Mouse (Mus musculus): ENCODE measurements around the gene Glb1.

Gene Glb1

DNA sequence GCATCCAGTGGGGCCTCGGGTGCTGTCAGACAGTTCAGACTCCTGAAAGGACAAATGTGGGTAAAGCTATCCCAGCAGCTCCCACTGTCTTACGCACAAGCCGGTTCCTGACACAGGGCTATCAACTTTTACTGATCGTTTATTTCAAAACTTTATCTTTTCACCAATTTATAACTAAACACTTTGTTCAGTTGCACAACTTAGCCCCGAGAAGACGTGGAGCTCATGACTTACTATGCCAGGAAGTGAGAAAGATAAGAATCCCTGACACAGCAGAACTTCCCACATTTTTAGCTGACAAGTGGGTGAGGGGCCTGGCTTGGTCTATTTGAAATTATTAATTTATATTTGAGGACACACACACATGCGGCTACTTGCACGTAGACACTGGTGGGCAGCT is 6.2 kb upstream of the Glb1 start:
- DNase-seq (ENCODE audit: extremely low spot score, low read depth, low spot score) = no peak

DNA sequence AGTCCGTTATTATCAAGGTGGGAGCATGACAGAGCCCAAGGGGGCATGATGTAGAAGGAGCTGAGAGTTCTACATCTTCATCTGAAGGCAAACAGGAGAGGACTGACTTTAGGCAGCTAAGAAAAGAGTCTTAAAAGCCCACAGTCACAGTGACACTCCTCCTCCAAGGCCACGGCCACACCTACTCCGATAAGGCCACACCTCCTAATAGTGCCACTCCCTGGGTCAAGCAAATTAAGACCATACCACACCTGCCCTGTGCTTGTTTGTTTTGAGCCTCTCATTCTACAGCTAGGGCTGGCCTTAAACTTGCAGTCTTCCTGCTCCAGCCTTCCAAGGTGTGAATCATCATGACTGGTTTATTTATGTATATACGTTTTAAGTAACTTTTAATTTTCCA is 5.6 kb upstream of the Glb1 start:
- DNase-seq (ENCODE audit: extremely low spot score, low read depth, low spot score) = no peak

DNA sequence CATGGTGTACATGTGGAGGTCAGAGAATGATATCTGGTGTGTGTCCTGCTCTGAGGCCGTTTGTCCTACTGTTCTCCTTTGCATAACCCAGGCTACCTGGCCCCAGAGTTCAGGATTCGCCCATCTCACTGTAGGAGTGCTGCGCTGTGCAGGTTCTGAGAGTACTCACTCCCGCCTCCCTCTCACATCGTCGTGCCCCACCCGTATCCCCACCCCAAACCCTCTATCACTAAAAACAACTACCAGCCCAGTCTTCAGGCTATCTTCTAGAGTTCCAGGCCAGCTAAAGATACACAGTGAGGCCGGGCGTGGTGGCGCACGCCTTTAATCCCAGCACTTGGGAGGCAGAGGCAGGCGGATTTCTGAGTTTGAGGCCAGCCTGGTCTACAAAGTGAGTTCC is 1.2 kb upstream of the Glb1 start:
- DNase-seq (ENCODE audit: extremely low spot score, low read depth, low spot score) = no peak

DNA sequence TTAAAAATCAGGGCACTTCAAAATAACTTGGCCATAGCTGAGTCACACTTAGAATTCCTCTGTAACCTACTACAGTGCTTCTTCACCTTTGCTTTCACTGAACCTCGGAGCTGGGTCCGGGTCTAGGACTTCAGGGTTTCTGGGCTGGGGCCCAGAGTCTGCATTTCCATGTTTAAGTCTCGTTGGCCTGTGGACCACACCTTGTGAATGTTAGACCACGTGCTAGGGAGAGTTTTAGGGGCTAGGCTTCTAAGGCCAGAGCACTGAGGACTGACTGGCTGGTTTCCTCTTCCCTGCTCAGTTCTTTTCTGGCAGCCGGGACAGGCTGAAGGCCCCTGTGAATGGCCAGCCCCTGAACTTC is 308 bp upstream of the Glb1 start:
- no peak for DNase-seq (ENCODE audit: extremely low spot score, low read depth, low spot score)

DNA sequence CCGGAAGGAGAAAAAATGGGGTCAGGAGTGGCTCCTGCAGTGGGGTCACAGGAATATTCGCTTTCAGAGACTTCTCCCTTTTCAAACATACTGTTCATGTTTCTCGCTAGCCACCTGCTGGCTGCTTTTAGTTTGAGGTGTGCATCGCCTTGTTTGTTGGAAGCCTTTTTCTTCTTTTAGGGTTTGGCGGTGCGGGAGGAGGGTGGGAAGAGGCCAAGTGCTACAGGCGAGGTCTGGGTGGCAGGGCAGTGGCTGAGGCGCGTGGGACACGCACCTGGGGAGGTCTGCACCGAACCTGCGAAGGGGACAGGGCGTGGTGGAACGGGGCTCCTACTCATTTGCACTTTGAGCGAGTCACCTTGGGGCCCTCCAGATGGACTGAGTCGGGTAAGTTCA is 807 bp downstream of the Glb1 start:
- peak; percentile 46 for DNase-seq (ENCODE audit: extremely low spot score, low read depth, low spot score)

DNA sequence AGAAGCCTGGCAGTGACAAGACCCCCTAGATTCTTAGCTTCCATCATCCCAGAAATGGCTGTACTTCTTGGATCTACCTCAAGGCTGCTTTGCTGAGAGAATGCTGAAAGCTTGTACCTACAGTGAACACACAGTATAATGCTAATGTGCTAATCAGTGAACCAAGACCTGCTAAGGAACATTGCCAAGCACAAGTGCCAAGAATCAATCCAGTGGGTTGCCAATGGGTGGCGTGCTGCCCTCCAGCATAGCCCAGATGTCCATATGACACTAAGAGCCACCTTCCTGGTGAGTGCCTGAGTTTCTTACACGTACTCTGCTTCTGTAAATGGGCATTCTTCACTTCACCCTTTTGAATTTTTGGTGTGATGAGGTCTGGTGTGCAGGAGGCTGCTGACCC is 6.8 kb downstream of the Glb1 start:
- no peak for DNase-seq (ENCODE audit: extremely low spot score, low read depth, low spot score)

DNA sequence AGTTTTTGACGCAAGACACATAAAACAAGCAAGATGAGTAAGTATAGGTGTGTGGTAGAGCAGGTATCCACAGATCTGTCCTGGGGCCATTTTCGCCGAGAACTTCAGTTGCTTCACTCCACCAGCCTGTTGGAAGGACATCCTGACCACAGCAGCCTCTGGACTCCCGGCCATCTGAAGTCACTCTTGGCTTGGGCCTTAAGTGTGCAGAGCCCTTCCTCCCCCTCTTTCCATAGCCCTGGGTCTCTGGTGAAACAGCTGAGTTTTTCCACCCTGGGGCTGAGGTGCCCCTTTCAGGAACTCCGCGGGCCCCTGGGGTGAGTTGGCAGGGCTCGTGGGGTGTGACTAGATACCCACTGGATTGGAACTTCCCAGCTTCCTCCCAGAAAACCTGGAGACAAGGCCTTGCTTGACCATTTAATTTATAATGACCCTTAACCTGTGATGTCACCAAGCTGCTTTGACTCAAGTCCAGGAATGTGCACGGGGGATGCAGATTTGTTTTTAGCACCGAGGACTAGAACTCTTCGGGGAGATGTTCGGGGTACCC is 9.5 kb downstream of the Glb1 start:
- DNase-seq (ENCODE audit: extremely low spot score, low read depth, low spot score) = no peak

DNA sequence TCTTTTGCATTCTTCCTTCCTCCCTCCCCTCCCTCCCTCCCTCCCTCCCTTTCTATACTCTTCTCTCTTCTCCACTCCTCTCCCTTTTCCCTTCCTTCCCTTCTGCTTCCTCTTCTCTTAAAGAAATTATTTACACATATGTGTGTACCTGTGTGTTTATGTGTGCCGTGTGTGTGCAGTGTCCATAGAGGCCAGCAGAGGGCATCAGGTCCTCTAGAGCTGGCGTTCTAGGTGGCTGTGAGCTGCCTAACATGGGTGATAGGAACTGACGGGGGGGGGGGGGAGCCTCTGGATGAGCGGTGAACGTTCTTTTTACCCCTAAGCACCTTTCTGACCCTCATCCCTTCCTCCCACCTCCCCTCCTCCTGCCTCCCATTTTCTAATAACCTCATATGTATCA is 10.4 kb downstream of the Glb1 start:
- DNase-seq (ENCODE audit: extremely low spot score, low read depth, low spot score) = no peak

DNA sequence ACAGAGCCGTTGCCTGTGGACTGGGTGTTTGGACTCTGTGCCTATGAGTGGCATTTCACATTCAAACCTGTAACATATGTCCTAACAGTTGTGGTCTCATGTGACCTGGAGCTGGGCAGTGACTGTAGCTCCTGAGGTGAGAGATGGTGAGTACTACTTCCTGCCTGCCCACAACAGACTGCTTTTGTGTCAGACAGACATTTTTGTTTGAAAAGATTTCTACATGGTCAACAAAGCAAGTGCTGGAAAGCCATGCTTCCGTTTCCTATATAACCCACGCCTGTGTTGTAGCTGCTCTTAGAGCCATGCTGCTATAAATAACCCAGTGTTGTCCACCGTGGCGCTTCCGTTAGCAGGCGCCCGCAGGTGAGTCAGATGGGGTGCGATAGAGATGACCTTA is 11.5 kb downstream of the Glb1 start:
- no peak for DNase-seq (ENCODE audit: extremely low spot score, low read depth, low spot score)

DNA sequence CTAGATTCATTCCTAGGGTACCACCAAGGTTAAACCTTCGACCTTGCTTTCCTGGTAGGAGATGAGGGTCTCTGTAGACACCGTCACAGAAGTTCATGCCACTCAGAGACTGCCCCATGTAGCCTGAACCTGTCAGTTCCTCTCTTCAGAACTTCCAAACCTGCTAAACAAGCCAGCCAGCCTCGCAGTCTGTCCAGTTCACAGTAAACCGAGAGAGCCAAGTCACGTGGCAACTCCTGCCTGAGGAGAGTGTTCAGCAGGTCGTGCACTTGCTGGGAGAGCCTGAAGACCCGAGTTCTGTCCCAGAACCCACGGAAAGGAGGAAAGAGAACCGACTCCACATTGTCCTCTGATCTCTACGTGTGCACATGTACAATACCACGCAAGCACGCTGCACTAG is 13.0 kb downstream of the Glb1 start:
- DNase-seq (ENCODE audit: extremely low spot score, low read depth, low spot score) = no peak

DNA sequence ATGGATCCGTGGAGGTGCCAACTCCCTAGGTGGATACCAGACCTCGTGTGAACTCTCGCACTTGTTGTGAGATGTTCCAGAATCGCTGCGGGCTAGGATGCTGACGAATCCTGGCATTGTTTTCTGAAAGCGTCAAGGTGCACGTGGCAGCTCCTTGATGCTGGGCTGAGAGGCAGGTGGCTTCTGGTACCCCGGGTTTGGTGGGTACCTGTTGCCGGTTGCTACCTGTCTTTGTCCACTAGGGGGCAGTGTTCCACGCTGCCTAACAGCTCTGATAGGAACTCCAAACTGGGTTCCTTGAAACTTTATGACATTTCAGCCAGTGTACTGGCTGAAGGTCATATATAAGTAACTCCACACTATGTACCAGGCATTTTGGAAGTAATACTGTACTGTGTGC is 14.8 kb downstream of the Glb1 start:
- peak; percentile 50 for DNase-seq (ENCODE audit: extremely low spot score, low read depth, low spot score)

DNA sequence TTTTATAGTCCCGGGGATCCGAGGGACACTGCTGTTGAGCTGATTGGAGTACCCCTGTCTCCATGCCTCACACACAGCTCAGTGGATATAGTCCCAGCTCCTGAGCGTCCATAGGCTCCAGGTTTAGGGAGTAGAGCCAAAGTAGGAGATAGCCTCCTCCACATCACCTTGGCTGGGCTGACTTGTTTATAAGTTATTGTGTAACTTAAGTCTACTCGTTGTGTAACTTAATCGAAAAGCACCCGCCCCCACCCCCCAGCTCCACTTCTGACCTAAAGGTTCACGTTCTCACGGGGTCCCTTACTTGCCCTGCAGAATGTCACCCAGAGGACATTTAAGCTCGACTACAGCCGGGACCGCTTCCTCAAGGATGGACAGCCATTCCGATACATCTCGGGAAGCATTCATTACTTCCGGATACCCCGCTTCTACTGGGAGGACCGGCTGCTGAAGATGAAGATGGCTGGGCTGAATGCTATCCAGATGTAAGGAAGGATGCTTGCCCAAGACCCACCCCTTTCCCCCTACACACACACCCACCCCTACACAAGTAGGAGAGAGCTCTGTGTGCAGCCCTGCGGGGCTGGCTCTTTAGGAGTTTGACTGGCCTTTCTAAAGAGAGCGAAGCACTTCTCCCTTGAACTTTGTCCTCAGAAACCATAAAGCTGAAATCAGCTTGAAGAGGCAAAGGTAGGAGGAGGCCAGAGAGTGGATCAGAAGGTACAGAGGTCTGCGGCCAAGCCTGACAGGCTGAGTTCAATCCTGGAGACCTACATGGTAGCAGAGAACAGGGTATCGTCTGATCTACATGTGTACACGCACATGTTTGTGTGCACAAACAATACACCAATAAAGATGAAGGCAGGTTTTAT is 16.0 kb downstream of the Glb1 start:
- DNase-seq (ENCODE audit: extremely low spot score, low read depth, low spot score) = no peak

DNA sequence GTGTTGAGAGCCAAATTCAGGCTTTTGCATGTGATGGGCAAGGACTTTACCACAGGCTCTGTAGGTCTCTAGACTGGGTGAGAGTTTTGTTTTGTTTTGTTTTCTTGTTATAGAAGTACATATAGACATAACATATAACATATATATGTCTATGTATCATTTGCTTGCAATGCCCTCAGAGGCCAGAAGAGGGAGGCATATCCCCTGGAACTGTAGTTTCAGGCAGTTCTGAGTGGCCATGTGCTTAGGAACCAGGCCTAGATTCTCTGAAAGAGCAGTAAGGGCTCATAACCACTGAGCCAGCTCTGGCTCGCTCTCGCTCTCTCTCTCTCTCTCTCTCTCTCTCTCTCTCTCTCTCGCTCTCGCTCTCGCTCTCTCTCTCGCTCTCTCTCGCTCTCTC is 17.3 kb downstream of the Glb1 start:
- DNase-seq (ENCODE audit: extremely low spot score, low read depth, low spot score) = no peak

DNA sequence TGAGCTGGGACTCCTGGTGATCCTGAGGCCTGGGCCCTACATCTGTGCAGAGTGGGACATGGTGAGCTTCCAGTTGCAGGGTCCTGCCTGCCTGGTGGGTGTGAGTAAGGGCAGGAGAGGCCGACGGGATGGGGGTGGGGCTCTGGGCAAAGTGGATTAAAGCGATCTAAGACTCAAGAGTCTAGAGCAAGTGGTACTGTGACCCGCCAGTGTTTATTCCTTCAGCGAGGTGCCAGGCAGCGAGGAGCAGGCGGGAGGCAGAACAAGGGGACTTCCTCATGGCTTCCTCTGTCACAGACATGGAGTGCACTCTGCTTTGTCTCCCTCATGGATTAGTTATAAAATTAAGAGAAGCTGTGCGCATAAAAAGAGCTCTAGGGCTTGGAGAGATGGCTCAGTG is 19.6 kb downstream of the Glb1 start:
- DNase-seq (ENCODE audit: extremely low spot score, low read depth, low spot score) = no peak

DNA sequence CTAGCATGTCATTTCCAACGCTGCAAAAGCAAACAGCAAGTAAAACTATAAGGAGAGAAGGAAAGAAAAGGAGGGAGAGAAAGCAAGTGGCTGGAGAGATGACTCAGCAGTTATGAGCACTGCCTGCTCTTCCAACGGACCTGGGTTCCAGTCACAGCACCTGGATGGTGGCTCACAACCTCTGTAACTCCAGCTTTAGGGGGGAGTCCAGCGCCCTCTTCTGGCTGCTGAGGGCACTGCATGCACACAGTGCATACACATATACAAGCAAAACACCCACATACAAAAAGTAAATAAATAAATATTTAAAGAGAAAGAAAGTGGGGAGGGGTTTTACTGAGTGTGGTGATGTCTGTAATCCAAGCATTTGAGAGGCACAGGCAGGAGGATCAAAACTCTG is 20.2 kb downstream of the Glb1 start:
- DNase-seq (ENCODE audit: extremely low spot score, low read depth, low spot score) = no peak

DNA sequence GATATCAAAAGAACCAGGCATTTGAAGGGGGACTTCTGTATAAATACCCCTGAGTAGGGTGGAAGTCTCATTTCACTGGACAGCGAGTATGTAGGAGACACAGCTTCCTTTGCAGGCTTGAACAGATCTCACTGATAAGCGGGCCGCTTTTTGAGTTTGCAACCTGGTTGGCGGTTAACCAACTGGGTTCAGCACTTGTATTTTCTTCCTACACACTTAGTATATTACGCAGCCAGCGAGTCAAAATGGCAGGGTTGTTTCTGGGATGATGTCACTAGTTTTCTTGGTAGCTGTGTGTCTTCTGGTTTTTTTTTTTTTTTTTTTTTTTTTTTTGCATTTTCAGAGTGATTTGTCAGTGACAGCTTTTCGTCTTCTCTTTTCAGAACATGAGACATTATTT is 20.9 kb downstream of the Glb1 start:
- no peak for DNase-seq (ENCODE audit: extremely low spot score, low read depth, low spot score)

DNA sequence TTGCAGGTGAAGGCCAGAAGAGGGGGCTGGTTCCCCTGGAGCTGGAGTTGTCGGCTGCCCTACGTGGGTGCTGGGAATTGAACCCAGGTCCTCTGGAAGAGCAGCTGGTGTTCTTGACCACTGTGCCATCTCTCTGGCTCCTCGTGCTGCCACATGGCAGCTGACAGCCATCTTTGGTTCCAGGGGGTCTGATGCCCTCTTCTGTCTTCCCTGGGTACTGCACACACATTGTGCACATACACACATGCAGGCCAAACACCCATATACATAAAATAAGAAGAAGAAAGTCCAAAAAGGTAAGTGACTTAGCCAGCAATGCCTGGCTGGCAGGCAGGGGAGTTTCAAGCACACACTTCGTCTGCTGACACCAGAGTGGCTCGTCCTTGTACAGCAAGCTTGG is 24.7 kb downstream of the Glb1 start:
- no peak for DNase-seq (ENCODE audit: extremely low spot score, low read depth, low spot score)

DNA sequence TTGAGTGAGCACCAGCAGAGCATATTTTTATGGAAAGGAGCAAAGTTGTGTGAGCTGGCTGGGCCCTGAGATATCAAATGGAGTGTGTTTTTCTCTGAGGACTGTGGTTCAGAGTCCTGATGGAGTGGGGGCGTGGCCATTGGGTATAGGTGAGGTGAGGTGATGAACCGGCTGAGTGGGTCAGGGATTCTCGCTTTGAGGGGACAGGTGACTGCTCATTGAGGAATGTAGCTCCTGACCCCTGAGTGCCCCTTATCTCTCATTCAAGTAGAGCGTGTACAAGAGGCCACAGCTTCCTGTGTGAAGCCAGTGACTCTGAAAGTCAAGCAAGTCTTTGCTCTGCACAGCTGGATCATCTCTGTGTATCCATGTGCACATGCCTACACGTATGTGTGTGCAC is 25.3 kb downstream of the Glb1 start:
- DNase-seq (ENCODE audit: extremely low spot score, low read depth, low spot score) = no peak

DNA sequence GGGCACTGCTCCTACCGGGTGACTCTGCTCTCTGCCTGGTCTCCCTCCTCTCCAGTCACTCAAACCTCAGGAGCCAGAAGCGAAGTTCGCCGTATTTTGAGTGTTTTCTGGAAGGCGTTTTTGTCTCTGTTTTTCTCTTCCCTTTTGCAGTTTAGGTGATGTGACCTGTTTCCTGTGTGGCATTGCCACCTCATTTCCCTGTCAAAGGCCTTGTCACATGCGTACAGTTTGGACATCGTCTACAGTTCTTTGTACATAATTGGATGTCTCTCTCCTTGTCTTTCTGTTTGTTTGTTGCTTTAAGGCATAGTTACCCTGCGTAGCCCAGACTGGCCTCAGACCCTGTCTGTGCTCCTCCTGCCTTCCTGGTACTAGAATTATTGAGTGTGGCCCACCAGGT is 26.5 kb downstream of the Glb1 start:
- DNase-seq (ENCODE audit: extremely low spot score, low read depth, low spot score) = no peak

DNA sequence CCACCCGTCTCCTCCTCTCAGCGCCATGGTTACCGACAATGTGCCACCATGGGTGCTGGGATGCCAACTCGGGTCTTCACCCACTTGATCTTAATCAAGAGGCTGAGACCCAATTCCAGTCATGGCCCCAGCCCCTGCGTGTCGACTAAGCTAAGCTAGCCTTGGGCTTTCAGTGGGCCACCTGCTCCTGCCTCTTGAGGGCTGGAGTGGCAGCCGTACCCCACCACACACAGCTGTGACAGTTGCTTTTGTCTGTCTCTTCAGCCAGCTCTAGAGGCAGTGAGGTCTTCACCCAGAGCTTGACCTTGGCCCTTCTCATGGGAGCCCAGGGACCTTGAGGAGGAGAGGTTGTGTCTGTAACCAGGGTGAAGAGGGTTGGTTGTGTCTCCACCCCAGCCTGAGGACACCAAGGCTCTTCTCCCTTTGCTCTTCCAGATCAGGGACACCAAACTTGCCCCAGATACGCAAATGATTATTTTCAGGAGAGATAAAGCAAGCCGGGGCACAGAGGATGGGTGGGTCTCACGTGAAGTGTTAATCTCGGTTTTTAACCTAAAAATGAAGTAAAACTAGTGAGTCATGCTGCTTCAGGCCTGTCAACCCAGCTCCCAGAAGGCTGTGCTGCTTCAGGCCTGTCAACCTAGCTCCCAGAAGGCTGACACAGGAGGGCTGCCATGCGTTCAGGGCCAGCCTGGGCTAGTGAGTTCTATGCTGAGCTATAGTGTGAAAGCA is 27.4 kb downstream of the Glb1 start:
- no peak for DNase-seq (ENCODE audit: extremely low spot score, low read depth, low spot score)

DNA sequence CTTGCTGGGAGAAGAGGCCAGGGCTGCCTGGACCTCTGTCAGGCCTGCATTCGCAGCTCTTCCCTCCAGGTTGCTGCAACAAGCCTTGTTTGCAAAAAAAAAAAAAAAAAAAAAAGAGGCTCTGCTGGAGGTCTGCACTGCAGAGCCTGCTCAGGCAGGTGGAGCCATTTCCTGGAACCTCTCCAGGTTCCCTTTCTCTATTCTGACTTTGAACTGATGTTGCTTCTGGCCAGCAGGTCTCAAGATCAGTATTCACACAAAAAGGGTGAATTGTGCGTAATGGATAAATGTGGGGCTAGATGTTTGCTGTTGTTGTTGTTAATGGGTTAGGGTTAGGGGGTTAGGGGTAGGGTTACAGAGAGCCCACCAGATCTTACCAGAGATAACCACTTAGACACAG is 34.8 kb downstream of the Glb1 start:
- DNase-seq (ENCODE audit: extremely low spot score, low read depth, low spot score) = no peak

DNA sequence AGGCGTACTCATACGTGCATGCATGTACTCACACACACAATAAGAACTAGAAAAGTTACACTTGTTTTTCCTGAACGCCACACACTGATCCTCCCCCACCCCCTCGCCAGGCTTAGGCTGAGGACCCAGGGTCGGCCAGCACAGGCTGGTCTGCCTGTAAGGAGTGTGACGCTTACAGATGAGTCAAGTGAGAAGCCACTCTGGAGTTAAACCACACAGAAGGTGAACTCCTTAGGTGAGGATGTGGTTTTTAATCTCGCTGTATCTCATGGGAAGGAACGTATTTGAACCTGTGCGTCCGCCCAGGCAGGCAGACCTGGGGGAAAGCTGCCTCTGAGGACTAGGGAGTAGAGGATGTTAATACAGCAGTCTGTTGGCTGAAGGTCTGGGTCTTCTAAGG is 39.7 kb downstream of the Glb1 start:
- DNase-seq (ENCODE audit: extremely low spot score, low read depth, low spot score) = no peak

All from hindlimb bud, embryonic 11.5 days (tissue).